Mouse (Mus musculus) forebrain, embryonic 13.5 days (tissue): ENCODE measurements around the gene P2ry12. TPM values are rescaled to one million over a fixed set of nuclear protein-coding genes. Genes with fewer than 3 reads are reported as not detected.

Experiments
- ATAC-seq: fragments of 200-750 bp; cut with Nextera tagmentation; 2 replicates; pipeline ENCODE4 v1.8.0; 2017
- H3K27ac ChIP-seq: fragments of 300-500 bp; sonication (generic); 2 replicates; pipeline ENCODE4 v1.5.1; 2015; ENCODE audit warnings: inconsistent platforms, mild to moderate bottlenecking, moderate library complexity
- H3K27me3 ChIP-seq: fragments of 300-500 bp; sonication (generic); 2 replicates; pipeline ENCODE4 v1.6.1; 2015; ENCODE audit warnings: mild to moderate bottlenecking, inconsistent platforms
- H3K36me3 ChIP-seq: fragments of 300-500 bp; sonication (generic); 2 replicates; pipeline ENCODE4 v1.6.1; 2015; ENCODE audit warnings: mild to moderate bottlenecking, inconsistent platforms; ENCODE audit not compliant: poor library complexity, severe bottlenecking
- H3K4me1 ChIP-seq: fragments of 300-500 bp; sonication (generic); 2 replicates; pipeline ENCODE4 v1.6.1; 2015; ENCODE audit warnings: inconsistent platforms
- H3K4me2 ChIP-seq: fragments of 300-500 bp; sonication (generic); 2 replicates; pipeline ENCODE4 v1.6.1; 2015; ENCODE audit warnings: inconsistent platforms, mild to moderate bottlenecking, moderate library complexity
- H3K4me3 ChIP-seq: fragments of 300-500 bp; sonication (generic); 2 replicates; pipeline ENCODE4 v1.5.1; 2015; ENCODE audit warnings: mild to moderate bottlenecking, inconsistent platforms
- H3K9ac ChIP-seq: fragments of 300-500 bp; sonication (generic); 2 replicates; pipeline ENCODE4 v1.6.1; 2015; ENCODE audit warnings: mild to moderate bottlenecking, inconsistent platforms
- H3K9me3 ChIP-seq: fragments of 300-500 bp; sonication (generic); replicated peaks from 2 replicates; pipeline ENCODE4 v1.6.1; 2016; ENCODE audit warnings: inconsistent platforms
- WGBS: fragments of 180-500 bp; shearing (Covaris S2); methylation state at CpG from one replicate; pipeline ENCODE4 v1.1.7; 2015; 5-methylcytosine and 5-hydroxymethylcytosine counted together
- polyA plus RNA-seq: library from polyadenylated mRNA; unstranded; fragments of >200 nt; fragmentation: Nextera tagmentation; extraction: Ambion mirVana; gene quantifications from 2 replicates; pipeline ENCODE4 v1.2.1, GENCODE M21; 2015

Gene P2ry12
- 4.5 and 4.9 TPM in 2 replicates for polyA plus RNA-seq

DNA sequence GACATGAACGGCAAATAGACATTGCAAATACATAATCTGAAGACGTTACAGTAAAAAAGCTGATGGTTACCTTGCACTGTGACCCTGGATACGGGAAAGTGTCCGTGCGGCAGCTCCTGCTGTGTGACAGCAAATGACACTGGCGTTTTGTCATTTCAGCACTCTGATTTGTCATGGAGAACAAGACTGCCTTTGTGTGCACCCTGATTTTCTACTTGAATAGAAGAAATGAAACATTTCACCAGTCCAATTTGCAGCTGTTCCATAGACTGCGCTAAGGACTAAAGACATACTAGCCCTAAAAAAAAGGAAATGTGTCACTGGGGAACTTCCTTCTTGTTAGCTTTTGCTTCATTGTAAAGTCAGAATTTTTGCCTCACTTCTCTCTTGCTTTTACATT lies at the start of gene P2ry12:
P2ry12 (minus strand) TSS at position 168 of the 400 bp plus-strand sequence.
- Histone ChIP-seq H3K27me3 (no peaks in the 10 kb centered on the region), H3K4me3 (no peak within 1 kb of the TSS), H3K27ac (no peak within 1 kb of the TSS), H3K36me3 (peaks cover 8% of the 10 kb centered on the region; the same call in 1 of the 2 replicates), H3K9me3 (no peaks in the 10 kb centered on the region), H3K4me1 (peaks cover 11% of the 10 kb centered on the region; the same call in 1 of the 2 replicates), H3K9ac (no peak within 1 kb of the TSS), H3K4me2 (peak within 1 kb of the TSS; percentile 37)
- 11% methylated on average over 7 of the region's 7 CpGs for WGBS
- ATAC-seq, result peak; percentile 44; the same call in 1 of the 2 replicates

DNA sequence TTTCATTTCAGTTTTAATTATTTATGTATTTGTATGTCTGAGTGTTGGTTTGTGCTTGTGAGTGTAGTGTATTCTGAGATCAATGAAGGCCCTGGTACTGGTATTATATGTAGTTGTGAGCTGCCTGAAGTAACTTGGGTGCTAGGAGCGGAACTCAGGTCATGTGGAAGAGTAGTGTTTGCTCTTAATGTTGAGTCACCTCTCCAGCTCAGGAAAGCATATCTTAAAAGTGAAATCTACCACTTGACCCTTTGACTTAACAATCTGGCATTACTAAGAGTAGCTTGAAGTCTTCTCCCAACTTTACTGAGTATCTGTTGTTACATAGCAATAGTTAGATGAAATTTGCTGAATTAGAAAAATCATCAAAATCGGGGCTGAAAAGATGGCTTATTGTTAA lies 42.8 kb upstream of the P2ry12 start:
- no peak for ATAC-seq
- 94% methylated on average over 2 of the region's 2 CpGs for WGBS
- H3K4me3 ChIP-seq, result no peak overlapping the region
- no peak overlapping the region for H3K27ac ChIP-seq
- no peaks in the 10 kb centered on the region for H3K27me3 ChIP-seq
- no peaks in the 10 kb centered on the region for H3K36me3 ChIP-seq
- H3K4me2 ChIP-seq, result no peak overlapping the region
- no peak overlapping the region for H3K9ac ChIP-seq
- no peaks in the 10 kb centered on the region for H3K4me1 ChIP-seq
- no peaks in the 10 kb centered on the region for H3K9me3 ChIP-seq

DNA sequence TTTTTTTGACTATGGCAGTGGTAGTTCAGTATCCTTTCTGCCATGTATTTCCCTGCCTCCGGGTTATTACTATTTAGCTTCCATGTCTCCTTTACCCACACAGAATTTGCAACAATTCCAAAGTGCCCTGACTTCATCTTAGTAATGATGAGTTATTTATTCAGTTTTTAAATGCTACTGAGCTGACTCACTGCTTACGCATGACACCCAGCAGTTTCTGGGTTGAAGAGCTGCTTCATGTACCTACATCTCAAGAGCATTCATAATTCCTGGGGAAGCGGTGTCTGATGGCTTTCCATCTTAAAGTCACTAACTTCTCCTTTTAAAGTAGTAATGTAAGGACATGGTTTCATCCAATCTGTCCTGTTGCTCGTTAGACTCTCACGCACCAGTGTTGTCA lies 42.3 kb upstream of the P2ry12 start:
- H3K4me3 ChIP-seq, result no peak overlapping the region
- no peak for ATAC-seq
- no peak overlapping the region for H3K4me2 ChIP-seq
- H3K36me3 ChIP-seq, result no peaks in the 10 kb centered on the region
- H3K27ac ChIP-seq, result no peak overlapping the region
- no peaks in the 10 kb centered on the region for H3K27me3 ChIP-seq
- no peaks in the 10 kb centered on the region for H3K4me1 ChIP-seq
- H3K9me3 ChIP-seq, result no peaks in the 10 kb centered on the region
- H3K9ac ChIP-seq, result no peak overlapping the region
- WGBS, result 92% methylated on average over 5 of the region's 5 CpGs

DNA sequence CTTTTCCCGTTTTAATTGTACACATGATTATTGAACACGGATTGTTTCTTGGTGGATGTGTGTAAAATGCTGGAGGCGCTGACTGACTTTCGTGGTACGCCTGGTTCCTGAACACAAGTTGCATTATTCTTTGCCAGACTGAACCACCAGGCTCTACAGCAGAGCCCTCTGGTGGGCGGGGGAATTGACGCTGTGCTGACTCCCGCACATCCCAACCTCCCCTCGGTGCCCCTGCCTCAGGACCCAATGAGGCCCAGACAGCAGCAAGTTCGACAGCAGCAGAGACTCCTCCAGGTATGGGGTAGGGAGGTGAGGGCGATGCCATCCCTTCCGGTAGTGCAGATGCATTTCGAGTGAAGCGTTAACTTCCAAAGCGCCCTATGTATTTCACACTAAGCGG lies 35.0 kb upstream of the P2ry12 start:
- H3K27me3 ChIP-seq, result no peaks in the 10 kb centered on the region
- H3K4me1 ChIP-seq, result no peaks in the 10 kb centered on the region
- no peaks in the 10 kb centered on the region for H3K36me3 ChIP-seq
- no peak overlapping the region for H3K4me3 ChIP-seq
- no peak overlapping the region for H3K27ac ChIP-seq
- no peak for ATAC-seq
- H3K4me2 ChIP-seq, result no peak overlapping the region
- no peak overlapping the region for H3K9ac ChIP-seq
- H3K9me3 ChIP-seq, result no peaks in the 10 kb centered on the region
- 86% methylated on average over 16 of the region's 16 CpGs for WGBS

DNA sequence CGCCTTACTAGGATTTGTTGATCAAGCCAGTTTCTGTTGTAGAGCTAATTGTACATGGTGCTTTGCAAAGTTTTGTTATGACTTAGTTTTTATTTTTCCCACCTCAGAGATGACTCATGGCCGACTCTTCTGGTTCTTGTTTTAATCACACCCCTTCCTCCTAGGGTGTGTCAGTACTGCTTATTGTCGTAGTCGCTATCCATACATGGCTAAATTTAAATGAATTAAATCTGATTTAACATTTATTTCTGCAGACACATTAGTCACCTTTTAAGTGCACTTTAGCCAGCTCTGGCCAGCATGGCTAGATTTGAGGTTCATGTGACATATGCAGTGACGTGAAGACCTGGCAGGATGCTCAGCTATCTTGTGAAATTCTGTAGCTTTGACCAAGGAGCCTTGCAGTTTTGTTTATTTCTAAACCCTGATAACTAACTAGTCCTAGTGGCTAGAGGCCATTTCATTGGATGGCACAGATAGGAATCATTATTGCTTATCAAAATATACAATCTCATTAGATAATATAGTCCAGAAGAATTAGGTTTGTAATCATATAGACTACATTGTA lies 34.0 kb upstream of the P2ry12 start:
- Histone ChIP-seq H3K27ac (no peak overlapping the region), H3K27me3 (no peaks in the 10 kb centered on the region), H3K4me2 (no peak overlapping the region), H3K36me3 (no peaks in the 10 kb centered on the region), H3K9ac (no peak overlapping the region), H3K4me3 (no peak overlapping the region), H3K4me1 (no peaks in the 10 kb centered on the region), H3K9me3 (no peaks in the 10 kb centered on the region)
- ATAC-seq, result no peak
- WGBS, result 96% methylated on average over 5 of the region's 5 CpGs

DNA sequence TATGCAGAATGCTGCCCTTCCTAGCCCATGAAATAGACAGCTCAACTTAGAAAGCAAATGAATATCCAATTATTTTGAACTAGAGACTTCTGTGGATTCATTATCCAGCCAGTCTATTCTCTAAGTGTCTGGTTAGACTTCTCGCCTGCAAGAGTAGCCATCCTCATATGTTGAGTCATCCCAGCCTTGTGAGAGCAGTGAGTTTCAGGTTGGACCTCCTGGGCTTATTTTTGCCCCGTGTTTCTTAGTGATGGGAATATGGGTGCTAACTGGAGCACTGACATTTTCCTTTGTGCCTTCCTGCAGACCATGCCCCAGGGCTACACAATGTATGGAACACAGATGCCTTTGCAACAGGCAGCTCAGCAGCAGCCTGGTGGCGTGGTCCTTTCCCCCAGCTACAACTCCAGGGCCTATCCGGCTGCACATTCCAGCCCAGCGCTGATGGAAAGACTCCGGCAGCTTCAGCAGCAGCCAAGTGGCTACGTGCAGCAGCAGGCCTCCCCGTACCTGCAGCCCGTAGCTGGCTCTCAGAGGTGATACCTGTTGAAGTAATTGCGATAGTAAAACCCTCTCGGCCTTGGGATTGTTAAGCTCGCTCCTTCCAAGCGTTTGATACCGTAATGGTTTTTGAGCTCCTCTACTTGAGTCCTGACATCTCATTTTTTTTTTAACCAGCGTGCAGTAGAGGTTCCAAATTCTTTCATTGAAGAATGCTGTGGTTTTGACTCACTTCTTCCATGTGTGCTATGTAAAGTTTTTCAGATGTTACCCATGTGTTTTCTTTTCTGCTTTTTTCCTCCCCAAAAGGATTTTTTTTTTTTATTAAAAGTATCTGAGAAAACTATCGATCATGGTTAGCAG lies 33.3 kb upstream of the P2ry12 start:
- no peaks in the 10 kb centered on the region for H3K27me3 ChIP-seq

DNA sequence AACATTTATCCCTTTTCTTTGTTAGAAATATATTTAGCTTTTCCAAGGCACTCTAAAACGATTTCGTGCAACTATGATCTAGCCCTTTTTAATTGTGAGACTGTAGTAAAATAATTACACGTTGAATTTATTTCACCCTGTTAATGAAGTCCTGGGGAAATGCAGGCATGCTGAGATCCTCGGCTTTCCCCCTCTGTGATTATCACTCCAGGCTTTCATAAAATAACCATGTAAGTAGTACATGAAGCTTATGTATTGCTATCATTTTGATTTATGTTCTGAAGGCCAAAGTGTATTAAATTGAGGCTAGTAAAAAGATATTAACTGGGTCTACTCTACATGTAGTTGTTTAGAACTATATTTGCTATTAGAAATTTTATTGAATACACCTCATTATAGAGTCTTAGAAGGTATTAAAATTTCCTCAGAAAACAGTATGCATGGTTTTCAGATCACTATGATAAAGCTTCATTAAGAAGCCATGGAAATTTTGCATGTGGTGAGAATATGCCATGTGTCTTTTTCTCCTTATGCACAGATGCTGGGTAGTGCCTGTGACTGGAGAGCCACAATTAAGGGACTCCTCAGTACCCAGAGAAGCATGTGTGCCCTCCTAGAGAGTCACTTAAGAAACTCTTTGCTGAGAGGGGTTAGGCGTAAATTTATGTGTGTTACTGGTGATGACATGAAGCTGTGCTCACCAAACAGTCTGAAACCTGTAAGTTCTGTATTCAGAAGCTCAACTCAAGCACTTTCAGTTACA lies 30.9 kb upstream of the P2ry12 start:
- Histone ChIP-seq H3K27me3 (no peaks in the 10 kb centered on the region), H3K4me1 (no peaks in the 10 kb centered on the region), H3K36me3 (no peaks in the 10 kb centered on the region), H3K4me2 (no peak overlapping the region), H3K27ac (no peak overlapping the region), H3K9ac (no peak overlapping the region), H3K4me3 (no peak overlapping the region), H3K9me3 (no peaks in the 10 kb centered on the region)
- ATAC-seq, result no peak
- 71% methylated on average over 5 of the region's 5 CpGs for WGBS

More for the DNA sequence above, 33.3 kb upstream of the P2ry12 start:
- no peaks in the 10 kb centered on the region for H3K4me1 ChIP-seq
- H3K9ac ChIP-seq, result no peak overlapping the region
- ATAC-seq, result no peak
- no peak overlapping the region for H3K4me3 ChIP-seq
- H3K36me3 ChIP-seq, result no peaks in the 10 kb centered on the region
- no peaks in the 10 kb centered on the region for H3K9me3 ChIP-seq
- 92% methylated on average over 16 of the region's 16 CpGs for WGBS
- H3K27ac ChIP-seq, result no peak overlapping the region
- no peak overlapping the region for H3K4me2 ChIP-seq

DNA sequence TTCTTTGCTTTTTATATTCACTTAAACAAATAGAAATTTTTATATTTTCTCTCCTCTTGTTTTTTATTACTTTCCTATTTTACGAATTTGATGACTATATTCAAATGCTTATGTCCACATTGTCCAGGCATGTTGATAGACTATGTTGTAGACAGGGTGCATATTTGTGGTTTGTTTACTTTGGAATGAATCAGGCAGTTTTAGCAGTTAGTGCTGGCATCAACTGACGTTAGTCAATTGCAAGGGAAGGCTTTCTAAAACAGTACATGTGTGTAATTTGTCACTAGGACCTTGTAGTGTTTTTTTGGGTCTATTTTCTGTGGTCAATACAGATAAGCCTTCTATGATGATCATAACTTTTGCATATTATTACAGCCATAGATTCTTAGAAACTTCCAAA lies 27.9 kb upstream of the P2ry12 start:
- Histone ChIP-seq H3K9ac (no peak overlapping the region), H3K27me3 (no peaks in the 10 kb centered on the region), H3K27ac (no peak overlapping the region), H3K4me3 (no peak overlapping the region), H3K9me3 (no peaks in the 10 kb centered on the region), H3K36me3 (no peaks in the 10 kb centered on the region), H3K4me2 (no peak overlapping the region), H3K4me1 (no peaks in the 10 kb centered on the region)
- WGBS, result 72% methylated on average over 2 of the region's 2 CpGs
- ATAC-seq, result no peak

DNA sequence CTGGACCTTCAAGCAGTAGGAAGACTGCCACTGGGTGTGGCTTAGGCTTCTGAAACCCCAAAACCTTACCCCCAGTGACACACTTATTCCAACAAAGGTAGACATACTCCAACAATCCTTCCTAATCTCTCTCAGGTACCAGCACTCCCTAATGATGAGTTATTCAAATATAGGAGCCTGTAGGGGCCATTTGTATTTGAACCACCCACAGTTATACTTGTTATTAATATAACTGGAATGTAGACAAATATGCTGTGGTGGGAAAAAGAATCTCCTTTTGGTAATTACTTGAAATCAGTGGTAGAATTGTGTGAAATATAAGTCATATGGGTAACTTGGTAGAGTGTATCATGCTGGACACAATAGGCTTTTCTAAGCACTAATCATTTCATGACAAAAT lies 15.9 kb upstream of the P2ry12 start:
- Histone ChIP-seq H3K9me3 (no peaks in the 10 kb centered on the region), H3K4me3 (no peak overlapping the region), H3K4me2 (no peak overlapping the region), H3K4me1 (0 out of 2 replicates have a peak, but pooled peaks cover 7% of the 10 kb centered on the region), H3K27me3 (no peaks in the 10 kb centered on the region), H3K9ac (no peak overlapping the region), H3K27ac (no peak overlapping the region), H3K36me3 (peaks cover 12% of the 10 kb centered on the region; the same call in 1 of the 2 replicates)
- no peak for ATAC-seq

DNA sequence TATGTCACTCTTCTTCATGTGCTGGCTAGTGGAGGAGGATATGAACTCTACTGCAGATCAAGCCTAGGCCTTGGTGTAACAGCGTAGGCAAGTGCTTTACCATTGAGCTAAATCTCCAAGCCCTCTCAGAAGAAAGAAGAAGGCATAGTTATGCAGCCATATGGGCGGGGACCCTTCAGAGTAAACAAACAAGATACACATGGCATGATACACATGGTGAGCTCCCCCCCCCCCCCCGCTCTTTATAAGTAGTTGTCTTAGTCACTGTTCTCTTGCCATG lies 15.5 kb upstream of the P2ry12 start:
- H3K27me3 ChIP-seq, result no peaks in the 10 kb centered on the region
- no peak for ATAC-seq
- no peak overlapping the region for H3K4me3 ChIP-seq
- 0 out of 2 replicates have a peak, but pooled peaks cover 7% of the 10 kb centered on the region for H3K4me1 ChIP-seq
- H3K36me3 ChIP-seq, result peaks cover 12% of the 10 kb centered on the region; the same call in 1 of the 2 replicates
- H3K9me3 ChIP-seq, result no peaks in the 10 kb centered on the region
- H3K27ac ChIP-seq, result no peak overlapping the region
- 78% methylated on average over 3 of the region's 3 CpGs for WGBS
- no peak overlapping the region for H3K4me2 ChIP-seq
- no peak overlapping the region for H3K9ac ChIP-seq

DNA sequence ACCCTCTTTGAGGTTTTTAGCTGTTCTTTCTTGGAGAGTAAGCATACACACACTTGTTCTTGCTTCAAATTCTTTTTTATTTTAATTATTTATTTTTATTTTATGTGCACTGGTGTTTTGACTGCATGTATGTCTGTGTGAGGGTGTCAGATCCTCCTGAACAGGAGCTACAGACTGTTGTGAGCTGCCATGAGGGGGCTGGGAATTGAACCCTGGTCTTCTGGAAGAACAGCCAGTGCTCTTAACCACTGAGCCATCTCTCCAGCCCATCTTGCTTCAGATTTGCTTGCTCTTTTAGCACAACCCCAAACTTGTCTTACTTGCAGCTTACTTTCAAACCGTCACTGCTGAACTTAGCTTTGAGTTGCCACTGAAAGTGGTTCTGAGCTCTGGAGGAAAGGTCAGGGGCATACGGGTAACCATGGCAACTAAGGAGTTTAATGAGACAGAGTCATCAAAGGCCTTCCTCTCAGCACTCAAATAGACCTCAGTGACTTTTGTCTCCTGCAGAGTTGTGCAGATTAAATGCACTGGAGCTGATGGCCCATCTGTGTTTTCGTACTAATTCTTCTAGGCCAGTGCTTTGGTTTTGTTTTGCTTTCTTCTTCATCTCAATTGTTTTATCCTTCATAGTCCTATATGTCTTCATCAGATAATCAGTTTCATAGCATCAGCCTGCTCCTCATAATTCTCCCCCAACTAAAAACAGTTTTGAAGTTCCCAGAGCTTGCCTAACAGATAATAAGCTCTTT lies 15.0 kb upstream of the P2ry12 start:
- ATAC-seq, result peak; percentile 51; the same call in 1 of the 2 replicates
- Histone ChIP-seq H3K4me1 (0 out of 2 replicates have a peak, but pooled peaks cover 7% of the 10 kb centered on the region), H3K9me3 (no peaks in the 10 kb centered on the region), H3K4me2 (no peak overlapping the region), H3K9ac (no peak overlapping the region), H3K27me3 (no peaks in the 10 kb centered on the region), H3K27ac (no peak overlapping the region), H3K4me3 (no peak overlapping the region), H3K36me3 (peaks cover 12% of the 10 kb centered on the region; the same call in 1 of the 2 replicates)
- WGBS, result 6% methylated on average over 3 of the region's 3 CpGs
